8 mouse cellular contexts compared by ENCODE assay signal in the genomic region with DNA sequence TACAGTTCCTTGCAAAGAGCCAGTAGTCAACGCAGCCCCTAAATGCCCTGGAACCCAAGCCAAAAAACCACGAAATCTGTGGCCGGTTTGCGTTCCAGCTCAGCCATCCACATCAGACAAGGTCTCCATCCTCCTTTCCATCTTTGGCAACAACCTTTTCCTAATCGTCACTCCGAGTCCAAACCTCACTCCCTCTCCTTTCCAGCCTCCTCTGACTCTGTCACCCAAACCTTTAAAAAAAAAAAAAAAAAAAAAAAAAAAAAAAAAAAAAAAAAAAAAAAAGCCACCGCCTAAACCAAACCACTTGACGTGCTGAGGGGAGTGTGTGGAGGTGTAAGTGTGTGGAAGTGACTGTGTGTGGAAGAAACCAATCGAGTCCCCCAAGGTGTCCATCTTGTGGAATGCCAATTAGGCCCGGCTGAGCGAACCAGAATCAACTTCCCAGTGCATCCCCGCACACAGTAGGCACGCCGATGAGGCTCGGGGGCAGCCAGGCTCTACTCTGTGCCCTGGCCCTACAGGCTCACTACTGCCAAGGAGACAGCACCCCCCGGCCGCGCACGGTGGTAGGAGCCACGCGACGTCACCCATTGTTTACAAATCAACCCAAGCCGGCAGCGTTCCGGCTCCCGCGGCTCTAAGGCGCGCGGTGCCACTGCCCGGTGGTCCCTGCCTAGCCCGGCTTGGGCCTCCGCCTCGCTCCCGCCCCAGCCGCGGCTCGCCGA. TPM values are rescaled to one million over a fixed set of nuclear protein-coding genes. Genes with fewer than 3 reads are reported as not detected.
DNase-seq lines count a peak whose midpoint lies in the region; ATAC-seq and TF ChIP-seq lines count a peak whose summit lies in the region.

A gene (plus strand): TSS at position 590 of the 725 bp plus-strand sequence.

- 1% methylated on average over 39 of the region's 39 CpGs for WGBS in forebrain, embryonic 11.5 days
- WGBS in heart, embryonic 16.5 days: 1% methylated on average over 39 of the region's 39 CpGs
- 1% methylated on average over 39 of the region's 39 CpGs for WGBS in liver, embryonic 16.5 days (ENCODE audit: insufficient replicate concordance)
- WGBS in neural tube, embryonic 13.5 days: 0% methylated on average over 39 of the region's 39 CpGs

- H3K27ac ChIP-seq in forebrain, embryonic 11.5 days (ENCODE audit: low read depth, low read length): peak within 1 kb of the TSS; percentile 90
- H3K27ac ChIP-seq in heart, embryonic 16.5 days (ENCODE audit: low read length): peak within 1 kb of the TSS; percentile 89
- peak within 1 kb of the TSS; percentile 96 for H3K27ac ChIP-seq in liver, embryonic 16.5 days (ENCODE audit: low read length)
- H3K27ac ChIP-seq in neural tube, embryonic 13.5 days (replicated peaks): peak within 1 kb of the TSS; percentile 94
- H3K27ac ChIP-seq in testis, adult 2 months (ENCODE audit: control insufficient read depth, insufficient read depth, low read depth, low read length): peak within 1 kb of the TSS; percentile 86

- no peaks in the 10 kb centered on the region for H3K9me3 ChIP-seq in forebrain, embryonic 11.5 days (ENCODE audit: control insufficient read depth, low read length)
- no peaks in the 10 kb centered on the region for H3K9me3 ChIP-seq in heart, embryonic 16.5 days (replicated peaks; ENCODE audit: control insufficient read depth, low read length)
- no peaks in the 10 kb centered on the region for H3K9me3 ChIP-seq in liver, embryonic 16.5 days (replicated peaks; ENCODE audit: control insufficient read depth, low read length)
- no peaks in the 10 kb centered on the region for H3K9me3 ChIP-seq in neural tube, embryonic 13.5 days

- no peaks in the 10 kb centered on the region for H3K36me3 ChIP-seq in forebrain, embryonic 11.5 days (ENCODE audit: control insufficient read depth, insufficient read depth, low read length)
- H3K36me3 ChIP-seq in heart, embryonic 16.5 days (ENCODE audit: control insufficient read depth, insufficient read depth): no peaks in the 10 kb centered on the region
- no peaks in the 10 kb centered on the region for H3K36me3 ChIP-seq in liver, embryonic 16.5 days (ENCODE audit: control insufficient read depth, insufficient read depth)
- no peaks in the 10 kb centered on the region for H3K36me3 ChIP-seq in neural tube, embryonic 13.5 days
- no peaks in the 10 kb centered on the region for H3K36me3 ChIP-seq in testis, adult 2 months (ENCODE audit: control insufficient read depth, insufficient read depth, low read length)

- DNase-seq in CD8-positive naive resting alpha-beta T cell, adult 2 months (ENCODE audit: low read depth in 2 of 2, low spot score in 2 of 2): peak; percentile 87 to 91
- DNase-seq in c-Kit-positive CD71-negative TER-119-negative erythroid progenitor cells, embryonic 14.5 days (ENCODE audit: low read depth): peak; percentile 67
- DNase-seq in forebrain, embryonic 11.5 days (ENCODE audit: low spot score): peak; percentile 96
- peak; percentile 80 to 89 for DNase-seq in kidney, postnatal 36 days

- H3K27me3 ChIP-seq in forebrain, embryonic 11.5 days (ENCODE audit: control insufficient read depth, insufficient read depth, low read length): no peaks in the 10 kb centered on the region
- H3K27me3 ChIP-seq in heart, embryonic 16.5 days (ENCODE audit: control insufficient read depth, insufficient read depth, low read length): peaks cover 8% of the 10 kb centered on the region; the same call in 1 of the 2 replicates
- H3K27me3 ChIP-seq in liver, embryonic 16.5 days (ENCODE audit: control insufficient read depth, insufficient read depth, low read depth, low read length): no peaks in the 10 kb centered on the region
- peaks cover 11% of the 10 kb centered on the region; the same call in 1 of the 2 replicates for H3K27me3 ChIP-seq in neural tube, embryonic 13.5 days
- H3K27me3 ChIP-seq in testis, adult 2 months (ENCODE audit: control insufficient read depth, insufficient read depth, low read length): peaks cover 9% of the 10 kb centered on the region; the same call in 1 of the 2 replicates

- ATAC-seq in forebrain, embryonic 11.5 days (replicated peaks; ENCODE audit: low FRiP score): peak; percentile 93
- peak; percentile 88 for ATAC-seq in heart, embryonic 16.5 days (replicated peaks; ENCODE audit: extremely low read depth, insufficient read depth, low FRiP score)
- peak; percentile 87 for ATAC-seq in liver, embryonic 16.5 days (ENCODE audit: low read depth)
- peak; percentile 98 for ATAC-seq in neural tube, embryonic 13.5 days (ENCODE audit: low read depth)

- H3K4me1 ChIP-seq in forebrain, embryonic 11.5 days (replicated peaks; ENCODE audit: control insufficient read depth, insufficient read depth, low read length): peaks cover 10% of the 10 kb centered on the region
- H3K4me1 ChIP-seq in heart, embryonic 16.5 days (ENCODE audit: control insufficient read depth, insufficient read depth, low read length): peaks cover 9% of the 10 kb centered on the region; the same call in 1 of the 2 replicates
- peaks cover 38% of the 10 kb centered on the region for H3K4me1 ChIP-seq in liver, embryonic 16.5 days (ENCODE audit: control insufficient read depth, low read depth, low read length)
- H3K4me1 ChIP-seq in neural tube, embryonic 13.5 days (replicated peaks): peaks cover 38% of the 10 kb centered on the region
- peaks cover 16% of the 10 kb centered on the region for H3K4me1 ChIP-seq in testis, adult 2 months (ENCODE audit: control insufficient read depth, insufficient read depth, low read length)

- peak within 1 kb of the TSS; percentile 97 for H3K4me2 ChIP-seq in forebrain, embryonic 11.5 days (ENCODE audit: low read depth, low read length, severe bottlenecking)
- H3K4me2 ChIP-seq in heart, embryonic 16.5 days (ENCODE audit: low read depth, low read length): peak within 1 kb of the TSS; percentile 98
- peak within 1 kb of the TSS; percentile 88 for H3K4me2 ChIP-seq in liver, embryonic 16.5 days (ENCODE audit: low read depth, low read length)
- peak within 1 kb of the TSS; percentile 94 for H3K4me2 ChIP-seq in neural tube, embryonic 13.5 days

- peak; percentile 51; the same call in 1 of the 2 replicates for TF ChIP-seq POLR2A in testis, adult 2 months (IDR thresholded peaks at IDR 0.05; ENCODE audit: control insufficient read depth, low read depth, low read length)

- H3K9ac ChIP-seq in forebrain, embryonic 11.5 days (ENCODE audit: low read length): peak within 1 kb of the TSS; percentile 72
- H3K9ac ChIP-seq in heart, embryonic 16.5 days (ENCODE audit: low read length): peak within 1 kb of the TSS; percentile 81
- H3K9ac ChIP-seq in liver, embryonic 16.5 days (ENCODE audit: low read depth, low read length): peak within 1 kb of the TSS; percentile 80
- H3K9ac ChIP-seq in neural tube, embryonic 13.5 days: peak within 1 kb of the TSS; percentile 92

- peak within 1 kb of the TSS; percentile 73 for H3K4me3 ChIP-seq in forebrain, embryonic 11.5 days (ENCODE audit: low read depth, low read length)
- H3K4me3 ChIP-seq in heart, embryonic 16.5 days (ENCODE audit: low read length): peak within 1 kb of the TSS; percentile 78
- peak within 1 kb of the TSS; percentile 87 for H3K4me3 ChIP-seq in liver, embryonic 16.5 days (ENCODE audit: low read depth, low read length)
- H3K4me3 ChIP-seq in neural tube, embryonic 13.5 days: peak within 1 kb of the TSS; percentile 82
- H3K4me3 ChIP-seq in testis, adult 2 months (ENCODE audit: control insufficient read depth, low read depth, low read length): peak within 1 kb of the TSS; percentile 97

- TF ChIP-seq CTCF in testis, adult 2 months (IDR thresholded peaks at IDR 0.05; ENCODE audit: control insufficient read depth, insufficient read depth, insufficient replicate concordance, low read depth, low read length): no peak

RNA-seq across cellular contexts. Expression of the gene that starts here (rescaled TPM):
- 12.7 and 13.2 TPM in 2 replicates for polyA plus RNA-seq in forebrain, embryonic 11.5 days (2014; fragmentation: Nextera tagmentation; extraction: Ambion mirVana)
- polyA plus RNA-seq in heart, embryonic 16.5 days (2015; fragmentation: Nextera tagmentation; extraction: Ambion mirVana): 2.4 and 2.7 TPM in 2 replicates
- 8.3 and 8.5 TPM in 2 replicates for polyA plus RNA-seq in liver, embryonic 16.5 days (2015; fragmentation: Nextera tagmentation; extraction: Ambion mirVana)
- 22.0 and 24.8 TPM in 2 replicates for polyA plus RNA-seq in neural tube, embryonic 13.5 days (2015; fragmentation: Nextera tagmentation; extraction: Ambion mirVana)
- polyA plus RNA-seq in testis, adult 2 months (2012; rRNA removed): 103 and 140 TPM in 2 replicates

Comparison
In these comparisons a context has a peak if more than half of its experiments do, and no peak if none do; other contexts are left out.
1. Peak in every context shown above with its lines: DNase-seq, ATAC-seq, H3K4me3 ChIP-seq and H3K27ac ChIP-seq.